Mouse (Mus musculus) bone marrow macrophage, adult 2 months (primary cell): Measurements from ENCODE around the gene Gm38394.

ENCODE experiments used
- CTCF ChIP-seq: IDR thresholded peaks from 2 replicates; pipeline ENCODE4 v1.5.1; 2012; ENCODE audit warnings: low read depth, mild to moderate bottlenecking, low read length, moderate library complexity
- POLR2A ChIP-seq: IDR thresholded peaks from 2 replicates; pipeline ENCODE4 v1.6.1; 2012; ENCODE audit warnings: mild to moderate bottlenecking, low read depth, low read length, borderline replicate concordance

GRCm38 (mm10) chr1:133641163-133641562 lies 20.0 kb downstream of the Gm38394 start:
- TF ChIP-seq POLR2A, result no peak
- TF ChIP-seq CTCF, result no peak
